Mouse (Mus musculus) liver, adult 2 months (tissue): ENCODE results near the gene Atg4a-ps. TPM values are rescaled to one million over a fixed set of nuclear protein-coding genes. Genes with fewer than 3 reads are reported as not detected.

Experiments
- DNase-seq: peaks from one replicate; pipeline ENCODE4 v3.0.0-alpha.2; 2011; ENCODE audit warnings: low read depth, low spot score; ENCODE audit errors: extremely low read depth
- H3K27ac ChIP-seq: fragments of 200-500 bp; replicated peaks from 2 replicates; pipeline ENCODE4 v1.5.1; 2012; ENCODE audit warnings: low read depth, mild to moderate bottlenecking, control low read depth, inconsistent platforms, low read length; ENCODE audit not compliant: insufficient read depth
- H3K27me3 ChIP-seq: fragments of 200-500 bp; 2 replicates; pipeline ENCODE4 v1.6.1; 2012; ENCODE audit warnings: mild to moderate bottlenecking, moderate library complexity, low read length, inconsistent platforms; ENCODE audit not compliant: control insufficient read depth, insufficient read depth
- H3K36me3 ChIP-seq: fragments of 200-500 bp; 2 replicates; pipeline ENCODE4 v1.6.1; 2012; ENCODE audit warnings: low read length, inconsistent platforms; ENCODE audit not compliant: control insufficient read depth, insufficient read depth
- H3K4me1 ChIP-seq: fragments of 200-500 bp; 2 replicates; pipeline ENCODE4 v1.6.1; 2011; ENCODE audit warnings: low read length; ENCODE audit not compliant: control insufficient read depth, insufficient read depth
- H3K4me3 ChIP-seq: fragments of 200-500 bp; 2 replicates; pipeline ENCODE4 v1.5.1; 2011; ENCODE audit warnings: low read depth, mild to moderate bottlenecking, control low read depth, low read length, moderate library complexity; ENCODE audit not compliant: insufficient read depth
- H3K79me2 ChIP-seq: fragments of 200-500 bp; 2 replicates; pipeline ENCODE4 v1.6.1; 2012; ENCODE audit warnings: inconsistent platforms, mild to moderate bottlenecking, low read length, moderate library complexity; ENCODE audit not compliant: control insufficient read depth, insufficient read depth
- H3K9ac ChIP-seq: fragments of 200-500 bp; 2 replicates; pipeline ENCODE4 v1.6.1; 2012; ENCODE audit warnings: low read depth, mild to moderate bottlenecking, control low read depth, inconsistent platforms, low read length
- CTCF ChIP-seq: fragments of 200-500 bp; IDR thresholded peaks from 2 replicates; pipeline ENCODE4 v1.5.1; 2011; ENCODE audit warnings: low read depth, low read length, control low read depth
- POLR2A ChIP-seq: fragments of 200-500 bp; IDR thresholded peaks from 2 replicates; pipeline ENCODE4 v1.6.1; 2011; ENCODE audit warnings: low read length, control low read depth; ENCODE audit not compliant: insufficient read depth; ENCODE audit errors: extremely low read depth
- WGBS: fragments of 180-500 bp; shearing (Covaris S2); methylation state at CpG from one replicate; pipeline ENCODE4 v1.1.7; 2018; 5-methylcytosine and 5-hydroxymethylcytosine counted together
- polyA plus RNA-seq: library from polyadenylated mRNA; depleted of rRNA; stranded (reverse); fragments of >200 nt; gene quantifications from 2 replicates; pipeline ENCODE4 v1.2.3, GENCODE M21; 2012
- total RNA-seq: library from RNA; depleted of rRNA; stranded (reverse); fragments of >200 nt; gene quantifications from 2 replicates; pipeline ENCODE4 v1.2.3, GENCODE M21; 2014

Gene Atg4a-ps
- total and polyA plus RNA-seq, 2 experiments: 0.18 TPM; not detected in 1

GRCm38 (mm10) chr3:103640226-103640803 is 5.6 kb downstream of the Atg4a-ps start:
- Histone ChIP-seq H3K27me3 (no peaks in the 10 kb centered on the region), H3K4me1 (no peaks in the 10 kb centered on the region), H3K36me3 (no peaks in the 10 kb centered on the region), H3K4me3 (no peak overlapping the region), H3K9ac (no peak overlapping the region), H3K27ac (no peak overlapping the region), H3K79me2 (no peaks in the 10 kb centered on the region)
- DNase-seq: no peak
- TF ChIP-seq CTCF: no peak
- no peak for TF ChIP-seq POLR2A
- WGBS: 46% methylated on average over 8 of the region's 8 CpGs

- 77% methylated on average over 1 of the region's 1 CpGs for WGBS
- TF ChIP-seq CTCF (no peak), POLR2A (no peak)
- H3K4me1 ChIP-seq: no peaks in the 10 kb centered on the region
Observed at GRCm38 (mm10) chr3:103637641-103638040, 8.2 kb downstream of the Atg4a-ps start.

GRCm38 (mm10) chr3:103634256-103634655 is 11.6 kb downstream of the Atg4a-ps start:
- no peak for DNase-seq
- H3K79me2 ChIP-seq: no peaks in the 10 kb centered on the region
- no peak overlapping the region for H3K4me3 ChIP-seq
- no peaks in the 10 kb centered on the region for H3K36me3 ChIP-seq
- WGBS: 100% methylated on average over 1 of the region's 1 CpGs
- no peak overlapping the region for H3K27ac ChIP-seq
- TF ChIP-seq CTCF (no peak), POLR2A (no peak)
- no peaks in the 10 kb centered on the region for H3K27me3 ChIP-seq
- H3K9ac ChIP-seq: no peak overlapping the region
- no peaks in the 10 kb centered on the region for H3K4me1 ChIP-seq

More at GRCm38 (mm10) chr3:103637641-103638040, 8.2 kb downstream of the Atg4a-ps start:
- H3K27ac ChIP-seq: no peak overlapping the region
- no peak for DNase-seq
- no peaks in the 10 kb centered on the region for H3K36me3 ChIP-seq
- H3K9ac ChIP-seq: no peak overlapping the region
- H3K27me3 ChIP-seq: no peaks in the 10 kb centered on the region
- H3K4me3 ChIP-seq: no peak overlapping the region
- no peaks in the 10 kb centered on the region for H3K79me2 ChIP-seq

- Histone ChIP-seq H3K4me1 (no peaks in the 10 kb centered on the region), H3K9ac (no peak overlapping the region), H3K79me2 (no peaks in the 10 kb centered on the region), H3K27me3 (no peaks in the 10 kb centered on the region), H3K27ac (no peak overlapping the region), H3K4me3 (no peak overlapping the region), H3K36me3 (no peaks in the 10 kb centered on the region)
- TF ChIP-seq CTCF (no peak), POLR2A (no peak)
- 68% methylated on average over 4 of the region's 4 CpGs for WGBS
- DNase-seq: no peak
Observed at GRCm38 (mm10) chr3:103633831-103634230, 12.0 kb downstream of the Atg4a-ps start.

GRCm38 (mm10) chr3:103633124-103633523 is 12.7 kb downstream of the Atg4a-ps start:
- no peak overlapping the region for H3K4me3 ChIP-seq
- no peaks in the 10 kb centered on the region for H3K27me3 ChIP-seq
- H3K36me3 ChIP-seq: no peaks in the 10 kb centered on the region
- no peak for DNase-seq
- H3K27ac ChIP-seq: no peak overlapping the region
- H3K9ac ChIP-seq: no peak overlapping the region
- no peaks in the 10 kb centered on the region for H3K79me2 ChIP-seq
- H3K4me1 ChIP-seq: no peaks in the 10 kb centered on the region
- TF ChIP-seq CTCF: no peak
- TF ChIP-seq POLR2A: no peak
- 86% methylated on average over 7 of the region's 7 CpGs for WGBS

- no peaks in the 10 kb centered on the region for H3K79me2 ChIP-seq
- no peak overlapping the region for H3K4me3 ChIP-seq
- no peak overlapping the region for H3K9ac ChIP-seq
- no peak for DNase-seq
- no peak for TF ChIP-seq POLR2A
- no peaks in the 10 kb centered on the region for H3K27me3 ChIP-seq
- no peak overlapping the region for H3K27ac ChIP-seq
- no peaks in the 10 kb centered on the region for H3K4me1 ChIP-seq
- H3K36me3 ChIP-seq: no peaks in the 10 kb centered on the region
- 87% methylated on average over 3 of the region's 3 CpGs for WGBS
Observed at GRCm38 (mm10) chr3:103627661-103628060, 18.2 kb downstream of the Atg4a-ps start.
